Mouse (Mus musculus) myocyte (in vitro differentiated cells): ENCODE data around the gene Srd5a1.

Experiments used
- CEBPB ChIP-seq: IDR thresholded peaks from 2 replicates; pipeline ENCODE4 v1.6.1; 2011; ENCODE audit warnings: mild to moderate bottlenecking, moderate library complexity; ENCODE audit not compliant: poor library complexity, insufficient read depth, severe bottlenecking
- E2F4 ChIP-seq: IDR thresholded peaks from one replicate; pipeline ENCODE4 v1.6.1; 2011; ENCODE audit warnings: mild to moderate bottlenecking, control low read depth, moderate library complexity; ENCODE audit not compliant: insufficient read depth
- MYOG ChIP-seq, 3 experiments: IDR thresholded peaks; one replicate each; pipeline ENCODE4 v1.6.1; 2011; ENCODE audit warnings: control low read depth in 2 of 3, low read depth in 2 of 3, mild to moderate bottlenecking in 2 of 3; ENCODE audit not compliant: insufficient read length in 2 of 3, control insufficient read depth in 1 of 3, insufficient read depth in 1 of 3
- POLR2A ChIP-seq: IDR thresholded peaks from one replicate; pipeline ENCODE4 v1.6.1; 2011; ENCODE audit warnings: low read depth, mild to moderate bottlenecking, control low read depth, moderate library complexity; ENCODE audit not compliant: insufficient read length
- POLR2AphosphoS2 ChIP-seq: IDR thresholded peaks from one replicate; pipeline ENCODE4 v1.6.1; 2011; ENCODE audit warnings: low read depth, control low read depth; ENCODE audit not compliant: insufficient read length
- TCF12 ChIP-seq: IDR thresholded peaks from one replicate; pipeline ENCODE4 v1.6.1; 2011; ENCODE audit warnings: mild to moderate bottlenecking, control low read depth; ENCODE audit not compliant: poor library complexity, insufficient read depth, severe bottlenecking

DNA sequence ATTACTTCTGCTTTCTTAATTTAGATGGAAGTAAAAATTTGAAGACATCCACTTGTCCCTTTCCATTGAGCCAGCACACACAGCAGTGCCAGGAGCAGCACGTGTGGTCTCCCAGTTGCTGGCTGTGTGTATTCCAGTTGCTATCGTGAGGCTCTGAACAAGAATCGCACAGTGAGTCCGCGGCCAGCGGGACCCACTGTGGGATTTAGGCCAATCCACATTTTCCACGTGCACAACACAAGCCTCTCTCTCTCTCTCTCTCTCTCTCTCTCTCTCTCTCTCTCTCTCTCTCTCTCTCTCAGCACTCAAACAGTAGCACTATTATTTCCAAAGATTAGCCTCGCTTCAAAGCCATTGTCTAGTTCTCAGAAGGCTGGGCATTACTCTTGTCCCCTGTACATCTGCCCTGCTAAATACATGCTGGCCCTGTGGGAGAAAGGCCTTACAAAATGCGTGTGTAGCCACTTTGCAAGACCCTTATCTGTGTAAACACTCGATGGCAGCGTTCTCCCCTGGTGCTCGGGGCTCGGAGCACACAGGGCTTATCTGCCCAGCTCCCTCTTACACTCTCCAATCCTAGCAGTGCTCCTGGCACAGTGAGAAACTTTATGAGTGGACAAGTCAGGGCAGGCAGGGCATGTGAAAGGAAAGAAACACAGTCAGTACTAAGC is 51.8 kb downstream of the Srd5a1 start:
- TF ChIP-seq POLR2A (no peak), E2F4 (no peak), POLR2AphosphoS2 (no peak), CEBPB (no peak), MYOG (IDR thresholded peaks at IDR 0.05; ENCODE audit: control insufficient read depth in 1 of 3, insufficient read depth in 1 of 3, insufficient read length in 2 of 3, low read depth in 2 of 3) (no peak), TCF12 (no peak)
